Mouse (Mus musculus): Measurements from ENCODE around the gene Ascl2. TPM values are rescaled to one million over a fixed set of nuclear protein-coding genes. Genes with fewer than 3 reads are reported as not detected.

The Ascl2 gene
- polyA plus RNA-seq, 1 experiment from 2014 or later: 1.5 TPM

Other genes with a start within 250 kb of the Ascl2 start
- not detected in 2 replicates for gene Ins2, start 225.9 kb downstream of the Ascl2 start, polyA plus RNA-seq (2014; fragmentation: Nextera tagmentation; extraction: Ambion mirVana)
- 0.26 and 0.29 TPM in 2 replicates for gene Th, start 38.1 kb downstream of the Ascl2 start, polyA plus RNA-seq (2014; fragmentation: Nextera tagmentation; extraction: Ambion mirVana)
- 115 and 118 TPM in 2 replicates for gene Tspan32, start 35.8 kb upstream of the Ascl2 start, polyA plus RNA-seq (2014; fragmentation: Nextera tagmentation; extraction: Ambion mirVana)
- 273 and 276 TPM in 2 replicates for gene Cd81, start 83.5 kb upstream of the Ascl2 start, polyA plus RNA-seq (2014; fragmentation: Nextera tagmentation; extraction: Ambion mirVana)
- 48.9 and 52.2 TPM in 2 replicates for gene Tssc4, start 100.0 kb upstream of the Ascl2 start, polyA plus RNA-seq (2014; fragmentation: Nextera tagmentation; extraction: Ambion mirVana)
- gene Trpm5, start 125.4 kb upstream of the Ascl2 start, polyA plus RNA-seq (2014; fragmentation: Nextera tagmentation; extraction: Ambion mirVana): 1.2 and 1.3 TPM in 2 replicates
- 0.59 and 1.2 TPM in 2 replicates for gene Kcnq1, start 137.1 kb upstream of the Ascl2 start, polyA plus RNA-seq (2014; fragmentation: Nextera tagmentation; extraction: Ambion mirVana)